Mouse (Mus musculus) erythroblast, embryonic 14.5 days (primary cell): Measurements from ENCODE around the gene Dicer1. TPM values are rescaled to one million over a fixed set of nuclear protein-coding genes. Genes with fewer than 3 reads are reported as not detected.

Experiments used
- H3K27me3 ChIP-seq: 2 replicates; pipeline ENCODE4 v1.6.1; 2012; ENCODE audit warnings: inconsistent platforms; ENCODE audit not compliant: control insufficient read depth
- H3K36me3 ChIP-seq: 2 replicates; pipeline ENCODE4 v1.6.1; 2012; ENCODE audit warnings: mild to moderate bottlenecking, inconsistent platforms; ENCODE audit not compliant: control insufficient read depth
- H3K4me1 ChIP-seq: 2 replicates; pipeline ENCODE4 v1.6.1; 2012; ENCODE audit warnings: inconsistent platforms; ENCODE audit not compliant: control insufficient read depth
- H3K4me3 ChIP-seq: replicated peaks from 2 replicates; pipeline ENCODE3; 2012; ENCODE audit warnings: moderate library complexity, mild to moderate bottlenecking, inconsistent platforms
- H3K9me3 ChIP-seq: 2 replicates; pipeline ENCODE4 v1.6.1; 2012; ENCODE audit warnings: low read length, inconsistent platforms, mixed read lengths; ENCODE audit not compliant: control insufficient read depth
- GATA1 ChIP-seq: IDR thresholded peaks from 2 replicates; pipeline ENCODE4 v1.6.1; 2012; ENCODE audit warnings: low read length, inconsistent platforms, mixed read lengths
- TAL1 ChIP-seq: IDR thresholded peaks from 3 replicates; pipeline ENCODE4 v1.6.1; 2012; ENCODE audit warnings: low read length, inconsistent platforms, mixed read lengths
- polyA plus RNA-seq: library from polyadenylated mRNA; stranded (reverse); fragments of >175 nt; gene quantifications from 2 replicates; pipeline ENCODE4 v1.2.3, GENCODE M21; 2012

Dicer1 gene
- polyA plus RNA-seq, 1 experiment = 0.42 TPM

DNA sequence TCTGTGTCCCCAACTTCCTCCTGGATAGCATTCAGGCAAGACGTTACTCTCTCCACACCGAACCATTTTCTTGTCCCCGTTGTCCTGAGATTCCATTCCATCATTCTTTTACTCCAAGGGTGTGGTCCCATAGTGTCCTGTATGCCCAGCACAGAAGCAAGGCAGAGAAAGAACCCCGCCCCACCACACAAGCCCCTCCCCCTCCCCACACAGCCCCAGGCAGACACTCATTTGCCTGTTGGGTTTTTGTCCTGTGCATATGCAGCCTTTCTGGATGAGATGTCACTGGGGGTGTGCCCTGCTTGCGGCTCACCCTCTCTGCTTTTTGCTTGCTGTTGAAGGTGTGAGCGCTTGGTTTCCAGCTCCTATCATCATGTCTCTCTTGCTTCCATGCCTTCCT lies 103.4 kb downstream of the Dicer1 start:
- no peak for TF ChIP-seq TAL1
- no peak for TF ChIP-seq GATA1
- no peaks in the 10 kb centered on the region for H3K9me3 ChIP-seq
- H3K36me3 ChIP-seq = no peaks in the 10 kb centered on the region
- H3K27me3 ChIP-seq = no peaks in the 10 kb centered on the region
- no peaks in the 10 kb centered on the region for H3K4me1 ChIP-seq
- no peak overlapping the region for H3K4me3 ChIP-seq

DNA sequence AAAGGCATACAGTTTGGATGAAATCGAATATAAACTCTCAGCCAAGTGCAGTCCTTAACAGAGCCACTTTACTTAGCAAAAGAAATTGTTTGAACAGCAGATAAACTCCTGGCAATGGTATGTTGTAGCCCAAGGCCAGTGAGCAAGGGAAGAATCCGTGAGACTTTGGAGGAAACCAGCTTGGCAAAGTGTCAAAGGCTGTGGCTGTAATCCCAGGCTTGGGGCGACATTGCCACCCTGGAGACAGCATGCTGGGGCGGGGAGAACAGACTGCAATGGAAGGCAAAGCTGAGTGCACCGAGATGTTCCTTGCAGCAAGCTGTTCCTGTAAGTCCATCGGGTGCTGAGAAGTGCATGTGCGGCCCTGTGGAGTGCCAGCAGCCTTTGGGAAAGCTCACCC lies 109.4 kb downstream of the Dicer1 start:
- H3K27me3 ChIP-seq = peaks cover 13% of the 10 kb centered on the region
- no peaks in the 10 kb centered on the region for H3K4me1 ChIP-seq
- no peak overlapping the region for H3K4me3 ChIP-seq
- H3K36me3 ChIP-seq = no peaks in the 10 kb centered on the region
- TF ChIP-seq GATA1 (no peak), TAL1 (no peak)
- H3K9me3 ChIP-seq = no peaks in the 10 kb centered on the region

DNA sequence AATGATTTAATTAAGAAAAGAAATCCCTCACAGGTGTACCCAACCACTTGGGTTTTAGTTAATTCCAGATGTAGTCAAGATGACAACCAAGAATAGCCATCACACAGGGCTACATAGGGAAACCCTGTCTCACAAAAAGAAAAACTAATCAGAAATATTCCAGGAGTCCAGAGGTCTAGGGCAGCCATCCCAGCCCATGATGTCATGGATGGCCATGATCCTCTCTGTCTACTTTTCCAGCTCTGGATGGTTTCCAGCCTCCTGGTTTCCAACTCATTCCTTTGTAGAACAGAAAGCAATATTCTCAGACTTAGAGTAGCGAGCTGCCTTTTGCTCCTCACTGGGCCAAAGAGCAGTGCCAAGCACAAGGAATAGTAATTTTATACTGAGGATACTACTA lies 110.8 kb downstream of the Dicer1 start:
- no peaks in the 10 kb centered on the region for H3K36me3 ChIP-seq
- H3K4me1 ChIP-seq = no peaks in the 10 kb centered on the region
- no peak overlapping the region for H3K4me3 ChIP-seq
- TF ChIP-seq GATA1 (no peak), TAL1 (no peak)
- no peaks in the 10 kb centered on the region for H3K9me3 ChIP-seq
- peaks cover 23% of the 10 kb centered on the region for H3K27me3 ChIP-seq

DNA sequence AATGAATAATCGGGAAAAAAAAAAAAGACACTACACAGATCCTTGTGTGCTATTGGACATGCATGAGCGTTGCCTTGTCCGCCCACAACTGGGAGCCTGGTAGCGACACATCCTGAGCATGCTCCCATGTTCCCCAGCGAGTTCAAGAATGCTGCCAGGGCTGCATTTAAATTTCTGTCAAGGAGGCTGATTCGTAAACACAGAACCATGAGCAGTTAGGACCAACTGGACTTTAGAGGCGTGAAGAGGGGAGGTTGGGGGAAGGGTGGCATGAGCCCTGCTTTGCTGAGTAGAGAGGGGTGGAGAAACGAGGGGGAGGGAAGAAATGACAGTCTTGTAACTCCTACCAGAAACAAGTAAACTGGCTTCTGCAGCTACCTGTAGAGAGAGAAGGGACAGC lies 113.6 kb downstream of the Dicer1 start:
- Histone ChIP-seq H3K36me3 (no peaks in the 10 kb centered on the region), H3K9me3 (no peaks in the 10 kb centered on the region), H3K4me1 (no peaks in the 10 kb centered on the region), H3K27me3 (peaks cover 23% of the 10 kb centered on the region), H3K4me3 (no peak overlapping the region)
- TF ChIP-seq GATA1 = no peak
- TF ChIP-seq TAL1 = no peak

Other genes with a start within 250 kb of the Dicer1 start
- gene Clmn, start 113.1 kb upstream of the Dicer1 start, polyA plus RNA-seq = under 0.01 and 0.01 TPM in 2 replicates